Mouse (Mus musculus): ENCODE data around the gene Hist1h4c. TPM values are rescaled to one million over a fixed set of nuclear protein-coding genes. Genes with fewer than 3 reads are reported as not detected.

The Hist1h4c gene
- polyA plus RNA-seq, 1 experiment from 2014 or later: 11.2 TPM

- no peak overlapping the region for H3K9ac ChIP-seq
- DNase-seq (no peak), ATAC-seq (ENCODE audit: insufficient read depth) (no peak)
- 0 out of 2 replicates have a peak, but pooled peaks cover 4% of the 10 kb centered on the region for H3K36me3 ChIP-seq (ENCODE audit: insufficient read depth)
- H3K27ac ChIP-seq (ENCODE audit: low read depth): no peak overlapping the region
- TF ChIP-seq CTCF (IDR thresholded peaks at IDR 0.05; ENCODE audit: low read depth): no peak
- WGBS: 90% methylated on average over 9 of the region's 9 CpGs
- no peak overlapping the region for H3K4me3 ChIP-seq (ENCODE audit: low read depth, low read length)
- no peaks in the 10 kb centered on the region for H3K9me3 ChIP-seq (ENCODE audit: low read depth, low read length)
- H3K4me2 ChIP-seq: no peak overlapping the region
- peaks cover 4% of the 10 kb centered on the region; the same call in 1 of the 2 replicates for H3K4me1 ChIP-seq (ENCODE audit: insufficient read depth)
- H3K27me3 ChIP-seq (ENCODE audit: insufficient read depth, low read length): no peaks in the 10 kb centered on the region
These were observed 3.3 kb downstream of the Hist1h4c start for GRCm38 (mm10) chr13:23694956-23695355.

- Histone ChIP-seq H3K27ac (ENCODE audit: low read depth) (no peak overlapping the region), H3K27me3 (ENCODE audit: insufficient read depth, low read length) (no peaks in the 10 kb centered on the region), H3K9ac (no peak overlapping the region), H3K4me3 (ENCODE audit: low read depth, low read length) (no peak overlapping the region), H3K4me2 (no peak overlapping the region), H3K9me3 (ENCODE audit: low read depth, low read length) (no peaks in the 10 kb centered on the region), H3K4me1 (ENCODE audit: insufficient read depth) (0 out of 2 replicates have a peak, but pooled peaks cover 4% of the 10 kb centered on the region), H3K36me3 (ENCODE audit: insufficient read depth) (0 out of 2 replicates have a peak, but pooled peaks cover 4% of the 10 kb centered on the region)
- 70% methylated on average over 6 of the region's 6 CpGs for WGBS
- ATAC-seq (ENCODE audit: insufficient read depth) (no peak), DNase-seq (no peak)
- TF ChIP-seq CTCF (IDR thresholded peaks at IDR 0.05; ENCODE audit: low read depth): no peak
These were observed 4.3 kb downstream of the Hist1h4c start for GRCm38 (mm10) chr13:23693856-23694440.

GRCm38 (mm10) chr13:23689459-23689858 lies 8.8 kb downstream of the Hist1h4c start:
- WGBS: 49% methylated on average over 2 of the region's 2 CpGs
- no peak overlapping the region for H3K27ac ChIP-seq (ENCODE audit: low read depth)

GRCm38 (mm10) chr13:23688956-23689355 lies 9.3 kb downstream of the Hist1h4c start:
- no peak for TF ChIP-seq CTCF (IDR thresholded peaks at IDR 0.05; ENCODE audit: low read depth)
- no peak for ATAC-seq (ENCODE audit: insufficient read depth)
- Histone ChIP-seq H3K36me3 (ENCODE audit: insufficient read depth) (0 out of 2 replicates have a peak, but pooled peaks cover 4% of the 10 kb centered on the region), H3K27me3 (ENCODE audit: insufficient read depth, low read length) (no peaks in the 10 kb centered on the region), H3K4me2 (no peak overlapping the region), H3K4me1 (ENCODE audit: insufficient read depth) (0 out of 2 replicates have a peak, but pooled peaks cover 3% of the 10 kb centered on the region), H3K4me3 (ENCODE audit: low read depth, low read length) (no peak overlapping the region), H3K9ac (no peak overlapping the region), H3K9me3 (ENCODE audit: low read depth, low read length) (no peaks in the 10 kb centered on the region), H3K27ac (ENCODE audit: low read depth) (no peak overlapping the region)
- WGBS: 91% methylated on average over 2 of the region's 2 CpGs
- no peak for DNase-seq

More at GRCm38 (mm10) chr13:23689459-23689858, 8.8 kb downstream of the Hist1h4c start:
- 0 out of 2 replicates have a peak, but pooled peaks cover 3% of the 10 kb centered on the region for H3K4me1 ChIP-seq (ENCODE audit: insufficient read depth)
- no peak for TF ChIP-seq CTCF (IDR thresholded peaks at IDR 0.05; ENCODE audit: low read depth)
- DNase-seq (no peak), ATAC-seq (ENCODE audit: insufficient read depth) (no peak)
- no peaks in the 10 kb centered on the region for H3K27me3 ChIP-seq (ENCODE audit: insufficient read depth, low read length)
- no peak overlapping the region for H3K4me3 ChIP-seq (ENCODE audit: low read depth, low read length)
- H3K4me2 ChIP-seq: no peak overlapping the region
- H3K9me3 ChIP-seq (ENCODE audit: low read depth, low read length): no peaks in the 10 kb centered on the region
- H3K36me3 ChIP-seq (ENCODE audit: insufficient read depth): 0 out of 2 replicates have a peak, but pooled peaks cover 4% of the 10 kb centered on the region
- H3K9ac ChIP-seq: no peak overlapping the region

GRCm38 (mm10) chr13:23687907-23688306 lies 10.3 kb downstream of the Hist1h4c start:
- Histone ChIP-seq H3K27me3 (ENCODE audit: insufficient read depth, low read length) (no peaks in the 10 kb centered on the region), H3K27ac (ENCODE audit: low read depth) (no peak overlapping the region; the same call in 1 of the 2 replicates), H3K4me1 (ENCODE audit: insufficient read depth) (0 out of 2 replicates have a peak, but pooled peaks cover 4% of the 10 kb centered on the region), H3K4me2 (no peak overlapping the region), H3K36me3 (ENCODE audit: insufficient read depth) (0 out of 2 replicates have a peak, but pooled peaks cover 4% of the 10 kb centered on the region), H3K4me3 (ENCODE audit: low read depth, low read length) (no peak overlapping the region), H3K9ac (no peak overlapping the region), H3K9me3 (ENCODE audit: low read depth, low read length) (no peaks in the 10 kb centered on the region)
- no peak for ATAC-seq (ENCODE audit: insufficient read depth)
- 86% methylated on average over 7 of the region's 7 CpGs for WGBS
- TF ChIP-seq CTCF (IDR thresholded peaks at IDR 0.05; ENCODE audit: low read depth): no peak
- no peak for DNase-seq

- Histone ChIP-seq H3K4me1 (ENCODE audit: insufficient read depth) (peaks cover 9% of the 10 kb centered on the region; the same call in 1 of the 2 replicates), H3K27ac (ENCODE audit: low read depth) (no peak overlapping the region), H3K4me3 (ENCODE audit: low read depth, low read length) (no peak overlapping the region), H3K9ac (no peak overlapping the region), H3K27me3 (ENCODE audit: insufficient read depth, low read length) (no peaks in the 10 kb centered on the region), H3K4me2 (peak overlapping the region; percentile 23), H3K36me3 (ENCODE audit: insufficient read depth) (0 out of 2 replicates have a peak, but pooled peaks cover 4% of the 10 kb centered on the region), H3K9me3 (ENCODE audit: low read depth, low read length) (no peaks in the 10 kb centered on the region)
- no peak for DNase-seq
- no peak for ATAC-seq (ENCODE audit: insufficient read depth)
- WGBS: 74% methylated on average over 4 of the region's 4 CpGs
- no peak for TF ChIP-seq CTCF (IDR thresholded peaks at IDR 0.05; ENCODE audit: low read depth)
These were observed 11.1 kb downstream of the Hist1h4c start for GRCm38 (mm10) chr13:23687181-23687580.

- TF ChIP-seq CTCF (IDR thresholded peaks at IDR 0.05; ENCODE audit: low read depth): no peak
These were observed 12.3 kb downstream of the Hist1h4c start for GRCm38 (mm10) chr13:23685966-23686365.

More at GRCm38 (mm10) chr13:23685966-23686365, 12.3 kb downstream of the Hist1h4c start:
- H3K4me2 ChIP-seq: peak overlapping the region; percentile 79
- no peak for ATAC-seq (ENCODE audit: insufficient read depth)
- H3K9ac ChIP-seq: peak overlapping the region; percentile 64
- DNase-seq: peak; percentile 66
- peak overlapping the region; percentile 44 for H3K4me3 ChIP-seq (ENCODE audit: low read depth, low read length)
- peak overlapping the region; percentile 100 for H3K27ac ChIP-seq (ENCODE audit: low read depth)
- H3K4me1 ChIP-seq (ENCODE audit: insufficient read depth): peaks cover 9% of the 10 kb centered on the region; the same call in 1 of the 2 replicates
- 0 out of 2 replicates have a peak, but pooled peaks cover 2% of the 10 kb centered on the region for H3K36me3 ChIP-seq (ENCODE audit: insufficient read depth)
- H3K27me3 ChIP-seq (ENCODE audit: insufficient read depth, low read length): no peaks in the 10 kb centered on the region
- no peaks in the 10 kb centered on the region for H3K9me3 ChIP-seq (ENCODE audit: low read depth, low read length)
- 17% methylated on average over 4 of the region's 4 CpGs for whole genome bisulfite sequencing

Measured in lung, embryonic 14.5 days (tissue).